Mouse (Mus musculus) myocyte (in vitro differentiated cells): Measurements from ENCODE around the gene Mfng. TPM values are rescaled to one million over a fixed set of nuclear protein-coding genes. Genes with fewer than 3 reads are reported as not detected.

ENCODE experiments used
- H3K27me3 ChIP-seq: one replicate; pipeline ENCODE4 v1.6.1; 2011; ENCODE audit not compliant: control insufficient read depth, insufficient read depth, insufficient read length
- H3K36me3 ChIP-seq: one replicate; pipeline ENCODE4 v1.6.1; 2011; ENCODE audit not compliant: control insufficient read depth, insufficient read depth
- H3K4me2 ChIP-seq: one replicate; pipeline ENCODE4 v1.6.1; 2011; ENCODE audit warnings: low read depth, control low read depth
- H3K4me3 ChIP-seq: one replicate; pipeline ENCODE4 v1.5.1; 2011; ENCODE audit warnings: mild to moderate bottlenecking, control low read depth, moderate library complexity
- H3K79me2 ChIP-seq: one replicate; pipeline ENCODE4 v1.6.1; 2011; ENCODE audit not compliant: control insufficient read depth, insufficient read depth
- H3ac ChIP-seq: one replicate; pipeline ENCODE4 v1.6.1; 2011; ENCODE audit not compliant: control insufficient read depth, insufficient read length
- CEBPB ChIP-seq: IDR thresholded peaks from 2 replicates; pipeline ENCODE4 v1.6.1; 2011; ENCODE audit warnings: mild to moderate bottlenecking, moderate library complexity; ENCODE audit not compliant: poor library complexity, insufficient read depth, severe bottlenecking
- E2F4 ChIP-seq: IDR thresholded peaks from one replicate; pipeline ENCODE4 v1.6.1; 2011; ENCODE audit warnings: mild to moderate bottlenecking, control low read depth, moderate library complexity; ENCODE audit not compliant: insufficient read depth
- MAX ChIP-seq: IDR thresholded peaks from one replicate; pipeline ENCODE4 v1.6.1; 2011; ENCODE audit warnings: low read depth, mild to moderate bottlenecking, control low read depth
- MYOD1 ChIP-seq, 3 experiments: IDR thresholded peaks; one replicate each; pipeline ENCODE4 v1.6.1; 2011; ENCODE audit warnings: control low read depth in 2 of 3, low read depth in 2 of 3, mild to moderate bottlenecking in 2 of 3, moderate library complexity in 1 of 3; ENCODE audit not compliant: insufficient read length in 2 of 3, control insufficient read depth in 1 of 3
- MYOG ChIP-seq, 3 experiments: IDR thresholded peaks; one replicate each; pipeline ENCODE4 v1.6.1; 2011; ENCODE audit warnings: control low read depth in 2 of 3, low read depth in 2 of 3, mild to moderate bottlenecking in 2 of 3; ENCODE audit not compliant: insufficient read length in 2 of 3, control insufficient read depth in 1 of 3, insufficient read depth in 1 of 3
- POLR2A ChIP-seq: IDR thresholded peaks from one replicate; pipeline ENCODE4 v1.6.1; 2011; ENCODE audit warnings: low read depth, mild to moderate bottlenecking, control low read depth, moderate library complexity; ENCODE audit not compliant: insufficient read length
- POLR2AphosphoS2 ChIP-seq: IDR thresholded peaks from one replicate; pipeline ENCODE4 v1.6.1; 2011; ENCODE audit warnings: low read depth, control low read depth; ENCODE audit not compliant: insufficient read length
- REST ChIP-seq: IDR thresholded peaks from one replicate; pipeline ENCODE4 v1.6.1; 2011; ENCODE audit warnings: mild to moderate bottlenecking, control low read depth, moderate library complexity; ENCODE audit not compliant: insufficient read depth, insufficient read length
- SRF ChIP-seq: IDR thresholded peaks from one replicate; pipeline ENCODE4 v1.6.1; 2011; ENCODE audit warnings: low read depth; ENCODE audit not compliant: control insufficient read depth, insufficient read length
- TCF12 ChIP-seq: IDR thresholded peaks from one replicate; pipeline ENCODE4 v1.6.1; 2011; ENCODE audit warnings: mild to moderate bottlenecking, control low read depth; ENCODE audit not compliant: poor library complexity, insufficient read depth, severe bottlenecking
- TCF3 ChIP-seq: IDR thresholded peaks from one replicate; pipeline ENCODE4 v1.6.1; 2011; ENCODE audit warnings: low read depth, control low read depth; ENCODE audit not compliant: insufficient read length
- USF1 ChIP-seq: IDR thresholded peaks from one replicate; pipeline ENCODE4 v1.6.1; 2011; ENCODE audit warnings: low read depth, mild to moderate bottlenecking, control low read depth, moderate library complexity
- polyA plus RNA-seq: library from polyadenylated mRNA; unstranded; fragments of >200 nt; fragmentation: generic; extraction: Trizol; gene quantifications from one replicate; pipeline ENCODE4 v1.2.1, GENCODE M21; 2012; ENCODE audit warnings: missing spikeins

Gene Mfng
- polyA plus RNA-seq, 1 experiment: 0.06 TPM

DNA sequence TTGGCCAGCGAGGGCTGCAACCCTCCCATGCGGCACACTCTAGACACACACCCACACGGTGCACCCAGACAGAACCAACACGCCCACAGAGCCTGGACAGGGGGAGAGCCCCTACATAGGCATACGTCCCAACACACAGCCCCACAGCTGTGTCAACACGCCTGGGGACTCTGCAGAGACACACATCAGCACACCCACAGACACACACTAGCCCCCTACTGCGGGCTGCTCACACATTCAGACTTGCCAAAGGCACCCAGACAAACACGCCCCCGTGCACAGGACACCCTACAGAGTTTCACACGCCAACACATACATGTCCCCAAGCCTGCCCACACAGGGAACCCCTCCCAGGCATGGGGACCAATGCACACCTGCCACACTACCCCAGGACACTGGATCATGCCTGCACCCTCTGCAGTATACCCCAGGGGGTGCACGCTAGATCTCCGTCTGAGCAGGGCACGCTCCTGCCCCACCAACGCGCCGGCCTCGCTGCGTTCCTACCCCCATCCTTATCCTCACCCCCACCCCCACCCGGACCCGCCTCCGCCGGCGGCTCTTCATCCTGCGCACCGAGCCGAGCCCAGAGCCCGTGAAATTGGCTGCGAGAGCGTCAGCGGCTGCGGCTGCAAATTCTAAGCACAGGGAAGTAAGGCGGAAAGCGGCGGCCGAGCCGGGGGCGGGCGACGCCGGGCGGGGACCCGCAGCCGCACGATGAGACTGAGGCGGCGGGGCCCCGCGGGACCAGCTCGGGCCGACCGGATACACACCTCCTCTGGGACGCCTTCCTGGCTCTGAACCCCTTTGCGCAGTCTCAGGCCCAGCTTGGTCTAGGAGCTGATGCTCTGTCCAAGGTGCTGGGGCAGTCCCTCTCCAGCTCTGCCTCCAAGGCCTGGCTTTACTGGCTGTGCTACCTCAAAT is 60.7 kb downstream of the Mfng start:
- H3K27me3 ChIP-seq: peaks cover 89% of the 10 kb centered on the region
- TF ChIP-seq MAX (no peak), MYOG (IDR thresholded peaks at IDR 0.05; ENCODE audit: control insufficient read depth in 1 of 3, insufficient read depth in 1 of 3, insufficient read length in 2 of 3, low read depth in 2 of 3) (peak in 1 of 3 experiments; percentile 8), REST (peak; percentile 97)
- H3K36me3 ChIP-seq: no peaks in the 10 kb centered on the region
- no peak overlapping the region for H3K4me2 ChIP-seq
- no peak overlapping the region for H3K4me3 ChIP-seq
- H3ac ChIP-seq: peak overlapping the region; percentile 16
- H3K79me2 ChIP-seq: no peaks in the 10 kb centered on the region

GRCm38 (mm10) chr15:78711935-78712334 is 61.3 kb downstream of the Mfng start:
- no peaks in the 10 kb centered on the region for H3K36me3 ChIP-seq
- H3K79me2 ChIP-seq: no peaks in the 10 kb centered on the region
- TF ChIP-seq MYOG (IDR thresholded peaks at IDR 0.05; ENCODE audit: control insufficient read depth in 1 of 3, insufficient read depth in 1 of 3, insufficient read length in 2 of 3, low read depth in 2 of 3) (no peak), REST (no peak), MAX (no peak), USF1 (no peak), POLR2A (no peak), CEBPB (no peak), TCF12 (no peak), TCF3 (no peak), E2F4 (no peak), MYOD1 (IDR thresholded peaks at IDR 0.05; ENCODE audit: control insufficient read depth in 1 of 3, insufficient read length in 2 of 3, low read depth in 2 of 3) (no peak), SRF (no peak), POLR2AphosphoS2 (no peak)
- H3K4me2 ChIP-seq: no peak overlapping the region
- H3ac ChIP-seq: peak overlapping the region; percentile 16
- H3K4me3 ChIP-seq: no peak overlapping the region
- H3K27me3 ChIP-seq: peaks cover 82% of the 10 kb centered on the region

- Histone ChIP-seq H3K4me3 (no peak overlapping the region), H3K79me2 (no peaks in the 10 kb centered on the region)
Measured at GRCm38 (mm10) chr15:78710634-78711033, 62.6 kb downstream of the Mfng start.

GRCm38 (mm10) chr15:78709767-78710166 is 63.5 kb downstream of the Mfng start:
- H3ac ChIP-seq: no peak overlapping the region
- H3K36me3 ChIP-seq: no peaks in the 10 kb centered on the region
- peaks cover 60% of the 10 kb centered on the region for H3K27me3 ChIP-seq
- no peaks in the 10 kb centered on the region for H3K79me2 ChIP-seq
- no peak overlapping the region for H3K4me3 ChIP-seq
- H3K4me2 ChIP-seq: no peak overlapping the region
- no peak for TF ChIP-seq MYOD1 (IDR thresholded peaks at IDR 0.05; ENCODE audit: control insufficient read depth in 1 of 3, insufficient read length in 2 of 3, low read depth in 2 of 3)
- no peak for TF ChIP-seq SRF
- TF ChIP-seq REST: no peak
- no peak for TF ChIP-seq USF1
- no peak for TF ChIP-seq MAX
- no peak for TF ChIP-seq POLR2AphosphoS2
- TF ChIP-seq TCF12: no peak
- no peak for TF ChIP-seq MYOG (IDR thresholded peaks at IDR 0.05; ENCODE audit: control insufficient read depth in 1 of 3, insufficient read depth in 1 of 3, insufficient read length in 2 of 3, low read depth in 2 of 3)
- no peak for TF ChIP-seq POLR2A
- TF ChIP-seq E2F4: no peak
- no peak for TF ChIP-seq CEBPB
- TF ChIP-seq TCF3: no peak

More at GRCm38 (mm10) chr15:78710634-78711033, 62.6 kb downstream of the Mfng start:
- TF ChIP-seq TCF12 (no peak), MYOD1 (IDR thresholded peaks at IDR 0.05; ENCODE audit: control insufficient read depth in 1 of 3, insufficient read length in 2 of 3, low read depth in 2 of 3) (no peak), REST (no peak), USF1 (no peak), MYOG (IDR thresholded peaks at IDR 0.05; ENCODE audit: control insufficient read depth in 1 of 3, insufficient read depth in 1 of 3, insufficient read length in 2 of 3, low read depth in 2 of 3) (no peak), CEBPB (no peak), MAX (no peak), SRF (no peak)
- Histone ChIP-seq H3K4me2 (no peak overlapping the region), H3K27me3 (peaks cover 69% of the 10 kb centered on the region), H3ac (no peak overlapping the region), H3K36me3 (no peaks in the 10 kb centered on the region)
